Mouse (Mus musculus) E14TG2a.4 (cell line): ENCODE measurements around the gene Nt5c.

ENCODE experiments used
- H3K27me3 ChIP-seq: 2 replicates; pipeline ENCODE4 v1.6.1; 2014; ENCODE audit warnings: low read length, control low read depth; ENCODE audit not compliant: insufficient read depth
- H3K36me3 ChIP-seq: 2 replicates; pipeline ENCODE4 v1.6.1; 2014; ENCODE audit warnings: low read length, control low read depth; ENCODE audit not compliant: insufficient read depth
- H3K4me1 ChIP-seq: replicated peaks from 2 replicates; pipeline ENCODE4 v1.6.1; 2014; ENCODE audit warnings: low read depth, low read length, control low read depth
- H3K4me3 ChIP-seq: replicated peaks from 2 replicates; pipeline ENCODE4 v1.5.1; 2014; ENCODE audit warnings: mild to moderate bottlenecking, low read length
- H3K9me3 ChIP-seq: 2 replicates; pipeline ENCODE4 v1.6.1; 2014; ENCODE audit warnings: low read length, control low read depth
- CTCF ChIP-seq: conservative IDR thresholded peaks from 2 replicates; pipeline ENCODE4 v1.5.1; 2014; ENCODE audit warnings: low read length
- NANOG ChIP-seq: IDR thresholded peaks from 2 replicates; pipeline ENCODE4 v1.6.1; 2014; ENCODE audit warnings: borderline replicate concordance, low read length, mixed read lengths
- POU5F1 ChIP-seq: IDR thresholded peaks from 2 replicates; pipeline ENCODE4 v1.6.1; 2014; ENCODE audit warnings: low read length, borderline replicate concordance

Nt5c gene

GRCm38 (mm10) chr11:115475758-115476237 is 15.9 kb downstream of the Nt5c start:
- Histone ChIP-seq H3K4me3 (peak overlapping the region; percentile 94), H3K4me1 (peaks cover 60% of the 10 kb centered on the region), H3K36me3 (peaks cover 16% of the 10 kb centered on the region), H3K27me3 (no peaks in the 10 kb centered on the region), H3K9me3 (no peaks in the 10 kb centered on the region)
- TF ChIP-seq NANOG = no peak
- TF ChIP-seq CTCF = no peak
- no peak for TF ChIP-seq POU5F1

- Histone ChIP-seq H3K27me3 (no peaks in the 10 kb centered on the region), H3K9me3 (no peaks in the 10 kb centered on the region), H3K36me3 (peaks cover 15% of the 10 kb centered on the region), H3K4me3 (peak within 1 kb of the TSS; percentile 94), H3K4me1 (peaks cover 59% of the 10 kb centered on the region)
- TF ChIP-seq POU5F1 (no peak), CTCF (no peak), NANOG (no peak)
These were observed 16.5 kb downstream of the Nt5c start, which contains the start of gene Armc7 for GRCm38 (mm10) chr11:115475025-115475757. Gene Armc7, plus strand, starts transcription at chr11:115475667.

- TF ChIP-seq POU5F1 (no peak), CTCF (peak; percentile 100)
- Histone ChIP-seq H3K4me1 (peaks cover 66% of the 10 kb centered on the region), H3K4me3 (peak overlapping the region; percentile 54), H3K9me3 (no peaks in the 10 kb centered on the region), H3K27me3 (no peaks in the 10 kb centered on the region), H3K36me3 (0 out of 2 replicates have a peak, but pooled peaks cover 3% of the 10 kb centered on the region)
These were observed 17.9 kb downstream of the Nt5c start for GRCm38 (mm10) chr11:115473626-115474275.

- no peak for TF ChIP-seq POU5F1
- no peak for TF ChIP-seq CTCF
- no peak for TF ChIP-seq NANOG
These were observed 19.5 kb downstream of the Nt5c start for GRCm38 (mm10) chr11:115472183-115472582.

GRCm38 (mm10) chr11:115467217-115467618 is 24.4 kb downstream of the Nt5c start:
- H3K36me3 ChIP-seq = no peaks in the 10 kb centered on the region
- peaks cover 10% of the 10 kb centered on the region for H3K27me3 ChIP-seq
- no peak for TF ChIP-seq NANOG
- H3K4me1 ChIP-seq = peaks cover 53% of the 10 kb centered on the region
- H3K9me3 ChIP-seq = no peaks in the 10 kb centered on the region
- H3K4me3 ChIP-seq = no peak overlapping the region

More at GRCm38 (mm10) chr11:115472183-115472582, 19.5 kb downstream of the Nt5c start:
- no peaks in the 10 kb centered on the region for H3K9me3 ChIP-seq
- peaks cover 69% of the 10 kb centered on the region for H3K4me1 ChIP-seq
- peak overlapping the region; percentile 43 for H3K4me3 ChIP-seq
- H3K36me3 ChIP-seq = 0 out of 2 replicates have a peak, but pooled peaks cover 3% of the 10 kb centered on the region
- H3K27me3 ChIP-seq = no peaks in the 10 kb centered on the region

GRCm38 (mm10) chr11:115464851-115465250 is 26.8 kb downstream of the Nt5c start:
- Histone ChIP-seq H3K27me3 (peaks cover 10% of the 10 kb centered on the region), H3K4me3 (no peak overlapping the region), H3K4me1 (peaks cover 57% of the 10 kb centered on the region), H3K9me3 (no peaks in the 10 kb centered on the region), H3K36me3 (no peaks in the 10 kb centered on the region)
- TF ChIP-seq NANOG (no peak), CTCF (no peak), POU5F1 (no peak)

- Histone ChIP-seq H3K4me1 (peaks cover 49% of the 10 kb centered on the region), H3K27me3 (peaks cover 11% of the 10 kb centered on the region), H3K4me3 (peak overlapping the region; percentile 17; the same call in 1 of the 2 replicates), H3K9me3 (no peaks in the 10 kb centered on the region), H3K36me3 (no peaks in the 10 kb centered on the region)
- no peak for TF ChIP-seq NANOG
- no peak for TF ChIP-seq POU5F1
- TF ChIP-seq CTCF = no peak
These were observed 28.3 kb downstream of the Nt5c start for GRCm38 (mm10) chr11:115463397-115463796.

- Histone ChIP-seq H3K4me1 (peaks cover 50% of the 10 kb centered on the region), H3K36me3 (no peaks in the 10 kb centered on the region), H3K27me3 (peaks cover 15% of the 10 kb centered on the region), H3K9me3 (no peaks in the 10 kb centered on the region), H3K4me3 (peak within 1 kb of the TSS; percentile 17; the same call in 1 of the 2 replicates)
- TF ChIP-seq POU5F1 (no peak), NANOG (no peak), CTCF (no peak)
These were observed 29.3 kb downstream of the Nt5c start, which contains the start of gene Slc16a5 for GRCm38 (mm10) chr11:115462243-115462891. Gene Slc16a5, plus strand, starts transcription at chr11:115462474.
